Mouse (Mus musculus) T-helper 2 cell (primary cell): ENCODE results near the gene Gm26602.

Experiments used
- in situ Hi-C: fragments of 300-600 bp; cut with MboI, MseI; formaldehyde crosslinking; loops from one replicate; pipeline ENCODE4 v1.15.1; 2025; ENCODE audit warnings: high pct_unique_total_duplicates

Gm26602 gene

GRCm38 (mm10) chr10:79910556-79910955 is at the start of gene Gm26602:
Gene Gm26602, plus strand, starts transcription at chr10:79910856.
- in situ Hi-C loops: no loop called here

- in situ Hi-C loops: no loop called here
Measured at GRCm38 (mm10) chr10:79861230-79862048, 49.2 kb upstream of the Gm26602 start.

GRCm38 (mm10) chr10:79862049-79862788 is 48.4 kb upstream of the Gm26602 start:
- in situ Hi-C loops: no loop called here

- in situ Hi-C loops: no loop called here
Measured at GRCm38 (mm10) chr10:79862925-79863324, 47.7 kb upstream of the Gm26602 start.

GRCm38 (mm10) chr10:79864351-79865188 is 46.1 kb upstream of the Gm26602 start:
- in situ Hi-C loops: no loop called here

- in situ Hi-C loops: no loop called here
Measured at GRCm38 (mm10) chr10:79865189-79865601, 45.5 kb upstream of the Gm26602 start.

GRCm38 (mm10) chr10:79865801-79866295 is 44.8 kb upstream of the Gm26602 start:
- in situ Hi-C loops: no loop called here

- in situ Hi-C loops: no loop called here
Measured at GRCm38 (mm10) chr10:79866601-79867000, 44.1 kb upstream of the Gm26602 start.

- in situ Hi-C loops: no loop called here
Measured at GRCm38 (mm10) chr10:79871845-79872244, 38.8 kb upstream of the Gm26602 start.

GRCm38 (mm10) chr10:79872862-79873261 is 37.8 kb upstream of the Gm26602 start:
- in situ Hi-C loops: no loop called here

GRCm38 (mm10) chr10:79873313-79873712 is 37.3 kb upstream of the Gm26602 start:
- in situ Hi-C loops: no loop called here

- in situ Hi-C loops: no loop called here
Measured at GRCm38 (mm10) chr10:79873715-79874289, 36.9 kb upstream of the Gm26602 start.

- in situ Hi-C loops: no loop called here
Measured at GRCm38 (mm10) chr10:79874290-79874862, 36.3 kb upstream of the Gm26602 start, which contains the start of the genes Prtn3 and Plppr3. Gene Prtn3, plus strand, starts transcription at chr10:79874476. Gene Plppr3, minus strand, starts transcription at chr10:79874634.

- in situ Hi-C loops: no loop called here
Measured at GRCm38 (mm10) chr10:79877174-79877573, 33.5 kb upstream of the Gm26602 start.

GRCm38 (mm10) chr10:79877757-79878156 is 32.9 kb upstream of the Gm26602 start:
- in situ Hi-C loops: no loop called here

- in situ Hi-C loops: no loop called here
Measured at GRCm38 (mm10) chr10:79879527-79879926, 31.1 kb upstream of the Gm26602 start.

- in situ Hi-C loops: no loop called here
Measured at GRCm38 (mm10) chr10:79880721-79881120, 29.9 kb upstream of the Gm26602 start.

- in situ Hi-C loops: no loop called here
Measured at GRCm38 (mm10) chr10:79881981-79882380, 28.7 kb upstream of the Gm26602 start.

GRCm38 (mm10) chr10:79883297-79884084 is 27.2 kb upstream of the Gm26602 start:
- in situ Hi-C loops: no loop called here

GRCm38 (mm10) chr10:79884446-79884845 is 26.2 kb upstream of the Gm26602 start:
- in situ Hi-C loops: no loop called here
